In genomic region chr11:62820661-62821437, GRCm38 (mm10) we compare ENCODE assay signal across 7 mouse cellular contexts. TPM values are rescaled to one million over a fixed set of nuclear protein-coding genes. Genes with fewer than 3 reads are reported as not detected.
DNase-seq lines count a peak whose midpoint lies in the region; ATAC-seq and TF ChIP-seq lines count a peak whose summit lies in the region.

No protein-coding gene starts in this region.

- H3K4me3 ChIP-seq in CH12.LX (replicated peaks in 1 of 3; ENCODE audit: low read depth in 2 of 3, low read length in 2 of 3, poor library complexity in 1 of 3) (no peak overlapping the region), macrophage (ENCODE audit: inconsistent target) (peak overlapping the region; percentile 89)
- H3K4me3 ChIP-seq in heart, embryonic 11.5 days (ENCODE audit: low read depth, low read length), result peak overlapping the region; percentile 48
- H3K4me3 ChIP-seq in kidney, postnatal 0 days (replicated peaks; ENCODE audit: low read depth, low read length), result peak overlapping the region; percentile 50

- H3K36me3 ChIP-seq in CH12.LX (replicated peaks in 1 of 2; ENCODE audit: control insufficient read depth in 1 of 2, insufficient read depth in 1 of 2, low read length in 1 of 2), result no peaks in the 10 kb centered on the region
- H3K36me3 ChIP-seq in heart, embryonic 11.5 days (ENCODE audit: control insufficient read depth, insufficient read depth, low read length), result no peaks in the 10 kb centered on the region
- no peaks in the 10 kb centered on the region for H3K36me3 ChIP-seq in kidney, postnatal 0 days (ENCODE audit: insufficient read depth, low read length)
- H3K36me3 ChIP-seq in macrophage (ENCODE audit: inconsistent target), result no peaks in the 10 kb centered on the region

- H3K4me1 ChIP-seq in CH12.LX (ENCODE audit: control insufficient read depth in 1 of 2, insufficient read depth in 2 of 2), result peaks cover 4 to 11% of the 10 kb centered on the region in 2 experiments
- H3K4me1 ChIP-seq in heart, embryonic 11.5 days (ENCODE audit: control insufficient read depth, insufficient read depth, low read length), result peaks cover 10% of the 10 kb centered on the region; the same call in 1 of the 2 replicates
- H3K4me1 ChIP-seq in kidney, postnatal 0 days (replicated peaks; ENCODE audit: insufficient read depth, low read length), result peaks cover 24% of the 10 kb centered on the region

- WGBS in heart, embryonic 11.5 days (ENCODE audit: insufficient replicate concordance), result 23% methylated on average over 16 of the region's 16 CpGs
- 6% methylated on average over 16 of the region's 16 CpGs for WGBS in kidney, postnatal 0 days
- WGBS in macrophage (ENCODE audit: missing documents), result 0% methylated on average over 16 of the region's 16 CpGs

- dilution Hi-C loops in CH12.LX (cut with MboI; ENCODE audit: extremely low pct_ligation_motif_present, extremely low pct_unique_long_range_greater_than_20kb, low sequenced_read_pairs), result no loop called here

- no peak overlapping the region for H3K9ac ChIP-seq in CH12.LX (ENCODE audit: insufficient read depth, low read depth)
- H3K9ac ChIP-seq in heart, embryonic 11.5 days (ENCODE audit: low read depth, low read length), result peak overlapping the region; percentile 62
- peak overlapping the region; percentile 53 for H3K9ac ChIP-seq in kidney, postnatal 0 days (ENCODE audit: low read depth, low read length)

- TF ChIP-seq POLR2A in CH12.LX (IDR thresholded peaks at IDR 0.05; ENCODE audit: low read depth, low read length), result no peak

- no peak overlapping the region for H3K27ac ChIP-seq in CH12.LX (ENCODE audit: insufficient read depth, low read depth)
- peak overlapping the region; percentile 31 for H3K27ac ChIP-seq in heart, embryonic 11.5 days (ENCODE audit: low read depth, low read length)
- H3K27ac ChIP-seq in kidney, postnatal 0 days, result peak overlapping the region; percentile 85
- H3K27ac ChIP-seq in macrophage, result peak overlapping the region; percentile 69

- in situ Hi-C loops in CH12.LX (cut with MboI; ENCODE audit: low pct_ligation_motif_present, low pct_unique_long_range_greater_than_20kb, low sequenced_read_pairs), result no loop called here

- H3K79me2 ChIP-seq in CH12.LX (replicated peaks; ENCODE audit: control insufficient read depth, extremely low read depth, insufficient read depth, poor library complexity, severe bottlenecking), result no peaks in the 10 kb centered on the region
- H3K79me2 ChIP-seq in macrophage (ENCODE audit: inconsistent target), result peaks cover 44% of the 10 kb centered on the region

- no peaks in the 10 kb centered on the region for H3K9me3 ChIP-seq in CH12.LX (replicated peaks; ENCODE audit: low read length)
- H3K9me3 ChIP-seq in heart, embryonic 11.5 days (replicated peaks; ENCODE audit: control insufficient read depth, low read length), result no peaks in the 10 kb centered on the region
- no peaks in the 10 kb centered on the region for H3K9me3 ChIP-seq in kidney, postnatal 0 days (replicated peaks; ENCODE audit: low read length)

- H3K4me2 ChIP-seq in CH12.LX (ENCODE audit: insufficient read depth, low read depth, poor library complexity, severe bottlenecking), result peak overlapping the region; percentile 6; the same call in 1 of the 2 replicates
- H3K4me2 ChIP-seq in heart, embryonic 11.5 days, result peak overlapping the region; percentile 68
- H3K4me2 ChIP-seq in kidney, postnatal 0 days (ENCODE audit: low read length), result peak overlapping the region; percentile 72

- TF ChIP-seq RAD21 in CH12.LX (IDR thresholded peaks at IDR 0.05; ENCODE audit: low read depth, low read length), result no peak

- peak; percentile 85 for DNase-seq in 3T3-L1 (ENCODE audit: low read depth, low spot score)
- DNase-seq in CH12.LX (ENCODE audit: extremely low read depth), result no peak
- DNase-seq in embryo, embryonic 10.5 days (ENCODE audit: low spot score), result peak; percentile 42
- peak; percentile 68 for DNase-seq in kidney, postnatal 0 days (ENCODE audit: low spot score)
- DNase-seq in spleen, postnatal 36 days (ENCODE audit: low spot score in 2 of 2), result peak; percentile 26 to 31

- no peak for TF ChIP-seq EP300 in CH12.LX (IDR thresholded peaks at IDR 0.05; ENCODE audit: low read length)

- ATAC-seq in heart, embryonic 11.5 days (replicated peaks; ENCODE audit: insufficient number of reproducible peaks, low FRiP score, low TSS enrichment), result 0 out of 2 replicates have a peak, but pooled peaks have one; percentile 31
- peak; percentile 52 for ATAC-seq in kidney, postnatal 0 days (replicated peaks; ENCODE audit: low FRiP score, low read depth)

- no peak for TF ChIP-seq CTCF in CH12.LX (conservative IDR thresholded peaks at IDR 0.05 in 1 of 2, IDR thresholded peaks at IDR 0.05 in 1 of 2; ENCODE audit: low read depth in 2 of 2, low read length in 2 of 2)
- no peak for TF ChIP-seq CTCF in kidney, postnatal 0 days (IDR thresholded peaks at IDR 0.05; ENCODE audit: low read depth)

- peaks cover 2% of the 10 kb centered on the region for H3K27me3 ChIP-seq in CH12.LX (replicated peaks)
- no peaks in the 10 kb centered on the region for H3K27me3 ChIP-seq in heart, embryonic 11.5 days (ENCODE audit: control insufficient read depth, insufficient read depth, low read length)
- no peaks in the 10 kb centered on the region for H3K27me3 ChIP-seq in kidney, postnatal 0 days (ENCODE audit: insufficient read depth, low read length)

TF ChIP-seq in CH12.LX, 34 proteins besides CTCF, POLR2A, EP300 and RAD21:
- no peak; the same call in 1 of the 2 replicates for TF ChIP-seq BHLHE40 (IDR thresholded peaks at IDR 0.05; ENCODE audit: low read depth, low read length)
- 0 out of 2 replicates have a peak, but pooled peaks have one; percentile 6 for TF ChIP-seq MXI1 (IDR thresholded peaks at IDR 0.05; ENCODE audit: low read depth, low read length)

RNA-seq across cellular contexts. Expression of gene Trim16, which starts 0.8 kb away (rescaled TPM):
- total RNA-seq in CH12.LX (2012; rRNA removed) (not detected in 2 replicates), CH12.LX (2014; rRNA removed) (not detected in 2 replicates)
- polyA plus RNA-seq in CH12.LX (2012; ENCODE audit: insufficient read length, low read depth) (0.12 TPM in 1 of 2 replicates, not detected in the other), macrophage (2018) (2.5 to 6.9 TPM (median 4.4 TPM) in 3 replicates)
- polyA plus RNA-seq in heart, embryonic 11.5 days (2014; fragmentation: Nextera tagmentation; extraction: Ambion mirVana), result 3.9 and 5.4 TPM in 2 replicates
- 16.4 and 18.1 TPM in 2 replicates for polyA plus RNA-seq in kidney, postnatal 0 days (2015; fragmentation: Nextera tagmentation; extraction: Ambion mirVana)
- 10 to 100 TPM in 2 of 26 experiments, 1 to 10 TPM in 24; 1.3 to 17.4 (median 5.9) TPM for total RNA-seq in macrophage (2018; cell fraction: chromatin; rRNA removed)
- total RNA-seq in macrophage (2018; cell fraction: cytosol; rRNA removed), result 1 to 10 TPM; 1.2 to 8.5 (median 2.8) TPM
- 10 to 100 TPM in 2 of 26 experiments, 1 to 10 TPM in 24; 1.2 to 15.1 (median 4.2) TPM for total RNA-seq in macrophage (2018; cell fraction: nucleus; rRNA removed)

RNA-seq across cellular contexts. Expression of gene Fbxw10, which starts 26.0 kb away (rescaled TPM):
- total RNA-seq in CH12.LX (2012; rRNA removed) (0.50 and 0.59 TPM in 2 replicates), CH12.LX (2014; rRNA removed) (0.78 and 0.88 TPM in 2 replicates)
- polyA plus RNA-seq in CH12.LX (2012; ENCODE audit: insufficient read length, low read depth) (0.87 and 1.4 TPM in 2 replicates), macrophage (2018) (0.35 to 1.5 TPM (median 1.1 TPM) in 3 replicates)
- polyA plus RNA-seq in heart, embryonic 11.5 days (2014; fragmentation: Nextera tagmentation; extraction: Ambion mirVana), result 0.21 and 0.24 TPM in 2 replicates
- 0.53 and 0.93 TPM in 2 replicates for polyA plus RNA-seq in kidney, postnatal 0 days (2015; fragmentation: Nextera tagmentation; extraction: Ambion mirVana)
- total RNA-seq in macrophage (2018; cell fraction: chromatin; rRNA removed), result 10 to 100 TPM in 2 of 26 experiments, 1 to 10 TPM in 23, under 1 TPM in 1; 0.67 to 10.9 (median 5.8) TPM
- total RNA-seq in macrophage (2018; cell fraction: cytosol; rRNA removed), result 1 to 10 TPM in 7 of 26 experiments, under 1 TPM in 19; 0.33 to 1.8 (median 0.85) TPM
- 1 to 10 TPM in 23 of 26 experiments, under 1 TPM in 3; 0.77 to 7.4 (median 3.6) TPM for total RNA-seq in macrophage (2018; cell fraction: nucleus; rRNA removed)

RNA-seq across cellular contexts. Expression of gene Zfp286, which starts 31.6 kb away (rescaled TPM):
- not detected in 2 replicates for total RNA-seq in CH12.LX (2012; rRNA removed)
- not detected in 2 replicates for total RNA-seq in CH12.LX (2014; rRNA removed)
- not detected in 2 replicates for polyA plus RNA-seq in CH12.LX (2012; ENCODE audit: insufficient read length, low read depth)
- polyA plus RNA-seq in heart, embryonic 11.5 days (2014; fragmentation: Nextera tagmentation; extraction: Ambion mirVana), result 11.3 and 12.9 TPM in 2 replicates
- polyA plus RNA-seq in kidney, postnatal 0 days (2015; fragmentation: Nextera tagmentation; extraction: Ambion mirVana), result 10.8 and 11.4 TPM in 2 replicates
- total RNA-seq in macrophage (2018; cell fraction: chromatin; rRNA removed), result 1 to 10 TPM in 7 of 26 experiments, under 1 TPM in 6, not detected in 13; 0.43 to 3.3 (median 1.2) TPM
- total RNA-seq in macrophage (2018; cell fraction: cytosol; rRNA removed), result under 1 TPM in 24 of 26 experiments, not detected in 2; 0.06 to 0.70 (median 0.31) TPM
- total RNA-seq in macrophage (2018; cell fraction: nucleus; rRNA removed), result 1 to 10 TPM in 8 of 26 experiments, under 1 TPM in 6, not detected in 12; 0.24 to 1.7 (median 1.0) TPM
- polyA plus RNA-seq in macrophage (2018), result 0.20 to 0.69 TPM (median 0.42 TPM) in 3 replicates

RNA-seq across cellular contexts. Expression of gene Tvp23b, which starts 58.4 kb away (rescaled TPM):
- total RNA-seq in CH12.LX (2012; rRNA removed) (57.7 and 62.2 TPM in 2 replicates), CH12.LX (2014; rRNA removed) (68.7 and 71.2 TPM in 2 replicates)
- polyA plus RNA-seq in CH12.LX (2012; ENCODE audit: insufficient read length, low read depth) (39.6 and 40.9 TPM in 2 replicates), macrophage (2018) (19.2 to 26.5 TPM (median 25.1 TPM) in 3 replicates)
- 47.3 and 49.4 TPM in 2 replicates for polyA plus RNA-seq in heart, embryonic 11.5 days (2014; fragmentation: Nextera tagmentation; extraction: Ambion mirVana)
- polyA plus RNA-seq in kidney, postnatal 0 days (2015; fragmentation: Nextera tagmentation; extraction: Ambion mirVana), result 83.6 and 83.7 TPM in 2 replicates
- 10 to 100 TPM in 12 of 26 experiments, 1 to 10 TPM in 14; 3.4 to 27.1 (median 9.2) TPM for total RNA-seq in macrophage (2018; cell fraction: chromatin; rRNA removed)
- 10 to 100 TPM; 10.0 to 22.4 (median 16.4) TPM for total RNA-seq in macrophage (2018; cell fraction: cytosol; rRNA removed)
- total RNA-seq in macrophage (2018; cell fraction: nucleus; rRNA removed), result 10 to 100 TPM in 17 of 26 experiments, 1 to 10 TPM in 9; 5.8 to 30.7 (median 11.2) TPM

Comparison
In these comparisons a context has a peak if more than half of its experiments do, and no peak if none do; other contexts are left out.
1. H3K4me2 ChIP-seq: peak in every context shown above with its lines; median percentile 72 in kidney, postnatal 0 days; 68 in heart, embryonic 11.5 days; 6 in CH12.LX.
2. H3K4me3 ChIP-seq: peak in heart, embryonic 11.5 days (single experiment), kidney, postnatal 0 days (single experiment) and macrophage (single experiment); none in CH12.LX (0 of 3).